Mouse (Mus musculus): ENCODE results near the gene Hddc3. TPM values are rescaled to one million over a fixed set of nuclear protein-coding genes. Genes with fewer than 3 reads are reported as not detected.

Hddc3 gene
- 3.2 and 3.8 TPM in 2 replicates for polyA plus RNA-seq (2012)

DNA sequence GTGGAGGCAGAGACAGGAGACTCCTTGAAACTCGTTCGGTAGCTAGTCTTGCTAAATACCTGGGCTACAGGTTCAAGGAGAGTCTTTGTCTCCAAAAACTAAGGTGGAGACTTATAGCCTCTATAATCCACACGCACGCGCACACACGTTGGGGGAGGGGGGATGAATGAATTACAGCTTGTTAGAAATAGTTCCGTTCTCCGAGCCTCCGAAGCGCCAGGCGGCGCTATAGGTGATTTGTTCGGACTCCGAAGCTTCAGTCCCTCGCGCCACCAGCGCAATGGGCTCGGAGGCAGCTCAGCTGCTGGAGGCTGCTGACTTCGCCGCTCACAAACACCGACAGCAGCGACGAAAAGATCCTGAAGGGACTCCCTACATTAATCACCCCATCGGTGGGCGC, at the start of gene Hddc3:
TSS of gene Hddc3 (plus strand) at position 247 of the 400 bp plus-strand sequence.

DNA sequence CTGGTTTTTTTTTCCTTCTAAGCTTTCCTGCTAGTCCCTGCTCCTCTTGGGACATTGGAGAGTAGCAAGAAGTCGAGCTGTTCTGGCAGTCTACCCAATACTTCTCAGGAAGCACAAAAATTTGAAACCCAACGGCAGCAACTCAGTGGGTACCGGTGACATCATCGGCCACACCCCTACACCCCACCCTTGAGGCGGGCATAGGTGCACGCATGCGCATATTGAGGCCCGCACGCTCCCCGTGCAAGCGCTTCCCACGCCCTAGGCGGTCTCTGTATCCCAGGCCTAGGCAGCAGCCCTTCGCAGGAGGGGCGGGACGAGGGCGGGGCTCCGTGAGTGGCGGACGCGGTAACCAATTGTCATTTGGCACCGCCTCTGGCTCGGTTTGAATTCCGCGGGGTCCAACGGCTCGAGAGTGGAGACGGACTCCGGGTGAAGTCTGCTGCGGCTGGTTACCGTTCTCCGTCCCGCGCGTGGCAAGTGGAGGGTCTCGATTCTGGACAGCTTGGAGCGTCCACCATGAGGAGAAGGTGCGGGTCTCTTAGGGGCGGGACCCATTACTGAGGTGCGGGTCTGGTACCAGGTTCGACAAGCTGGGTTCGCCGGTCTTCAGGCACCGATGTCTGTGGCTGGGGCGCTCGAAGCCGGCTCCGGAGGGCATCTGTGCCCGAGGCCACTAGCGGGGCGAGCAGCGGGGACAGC, 48.7 kb upstream of the Hddc3 start, which contains the start of gene Prc1:
TSS of gene Prc1 (plus strand) at position 389 of the 702 bp plus-strand sequence.

DNA sequence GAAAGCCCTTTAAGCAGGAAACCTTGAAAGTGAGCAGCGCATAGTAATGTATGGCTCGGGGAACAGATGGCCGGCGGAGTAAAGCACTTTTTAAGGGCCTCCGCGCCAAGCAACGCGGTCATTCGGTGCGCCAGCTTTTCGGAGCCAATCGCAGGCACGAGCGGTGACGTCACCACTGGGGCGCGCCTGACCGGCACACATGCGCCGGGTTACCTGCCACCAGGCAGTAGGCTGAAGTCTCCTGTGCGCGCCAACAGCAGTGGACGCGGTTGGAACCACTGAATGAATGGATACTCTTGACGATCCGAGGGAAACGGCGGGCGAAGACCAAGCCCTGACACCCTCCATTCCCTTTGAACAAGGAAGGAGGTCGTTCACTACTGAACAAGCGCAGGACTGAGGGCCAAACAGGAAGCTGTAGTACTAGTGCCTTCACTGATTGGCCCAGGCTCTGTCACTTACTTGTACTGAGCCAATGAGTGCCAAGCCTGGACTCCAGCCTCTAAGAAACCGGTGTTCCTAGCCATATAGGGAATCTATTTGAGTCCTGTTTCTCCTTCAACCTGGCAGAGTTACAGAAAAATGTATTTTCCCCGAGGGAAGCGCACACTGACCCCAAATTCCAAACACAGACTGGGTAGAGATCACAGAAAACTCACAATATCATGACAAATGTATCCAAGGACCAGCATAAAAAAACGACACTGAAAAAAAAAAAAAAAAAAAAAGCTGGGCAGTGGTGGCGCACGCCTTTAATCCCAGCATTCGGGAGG, 18.7 kb upstream of the Hddc3 start, which contains the start of gene Rccd1:
TSS of gene Rccd1 (minus strand) at position 412 of the 773 bp plus-strand sequence.

DNA sequence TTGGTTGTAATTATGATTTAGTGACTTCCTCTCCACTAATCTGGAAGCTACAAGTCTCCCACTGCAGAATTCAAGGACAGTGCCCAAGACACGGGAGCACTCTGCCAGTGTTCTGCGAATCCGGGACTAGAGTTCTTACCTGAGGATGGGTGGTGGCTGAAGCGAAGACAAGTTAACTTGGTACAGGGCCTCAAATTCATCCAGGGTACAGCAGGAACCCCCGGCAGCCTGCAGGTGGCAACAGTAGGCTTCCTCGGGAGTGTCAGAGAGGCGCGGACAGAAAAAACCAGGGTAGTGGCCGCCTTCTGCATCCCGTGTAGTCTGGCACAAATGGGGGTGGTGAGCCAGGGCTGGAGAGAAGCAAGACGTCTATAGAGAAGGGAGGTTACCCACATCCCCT, 2.1 kb upstream of the Hddc3 start, which contains the start of gene Unc45a:
TSS of gene Unc45a (minus strand) at position 213 of the 400 bp plus-strand sequence.

DNA sequence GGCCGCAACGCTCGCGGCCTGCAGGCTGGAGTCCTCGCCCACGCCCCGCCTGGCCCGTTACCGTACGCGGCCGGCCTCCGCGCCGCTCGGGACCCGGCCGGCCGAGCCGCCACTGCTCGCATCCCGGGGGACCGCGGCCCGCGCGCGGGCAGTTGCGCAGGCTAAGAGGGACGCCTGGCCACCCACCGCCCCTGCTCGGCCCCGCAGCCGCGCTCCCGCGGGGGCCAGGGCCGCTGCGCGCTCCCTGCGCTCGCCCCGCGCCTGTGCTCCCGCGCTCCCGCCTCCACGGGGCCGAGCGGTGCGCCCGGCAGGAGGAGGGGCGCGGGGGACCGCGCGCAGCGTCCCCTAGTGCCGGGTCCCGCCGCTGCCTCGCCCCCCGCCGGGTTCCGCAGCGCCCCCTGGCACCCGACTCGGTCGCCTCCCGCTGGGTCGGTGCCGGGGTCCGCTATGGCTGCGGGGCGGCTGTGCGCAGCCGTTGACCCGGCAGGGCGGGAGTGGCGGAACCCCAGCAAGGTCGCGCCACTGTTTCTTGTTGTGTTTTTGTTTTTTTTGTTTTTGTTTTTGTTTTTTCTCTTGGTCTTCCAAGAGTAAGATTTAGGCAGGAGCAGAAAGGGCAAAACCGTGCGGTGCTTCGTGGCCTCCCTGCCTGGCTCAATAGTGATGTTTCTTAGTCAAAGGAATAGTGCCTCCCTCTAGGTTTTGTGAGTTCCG, 28.3 kb downstream of the Hddc3 start, which contains the start of gene Man2a2:
TSS of gene Man2a2 (minus strand) at position 335 of the 711 bp plus-strand sequence.

DNA sequence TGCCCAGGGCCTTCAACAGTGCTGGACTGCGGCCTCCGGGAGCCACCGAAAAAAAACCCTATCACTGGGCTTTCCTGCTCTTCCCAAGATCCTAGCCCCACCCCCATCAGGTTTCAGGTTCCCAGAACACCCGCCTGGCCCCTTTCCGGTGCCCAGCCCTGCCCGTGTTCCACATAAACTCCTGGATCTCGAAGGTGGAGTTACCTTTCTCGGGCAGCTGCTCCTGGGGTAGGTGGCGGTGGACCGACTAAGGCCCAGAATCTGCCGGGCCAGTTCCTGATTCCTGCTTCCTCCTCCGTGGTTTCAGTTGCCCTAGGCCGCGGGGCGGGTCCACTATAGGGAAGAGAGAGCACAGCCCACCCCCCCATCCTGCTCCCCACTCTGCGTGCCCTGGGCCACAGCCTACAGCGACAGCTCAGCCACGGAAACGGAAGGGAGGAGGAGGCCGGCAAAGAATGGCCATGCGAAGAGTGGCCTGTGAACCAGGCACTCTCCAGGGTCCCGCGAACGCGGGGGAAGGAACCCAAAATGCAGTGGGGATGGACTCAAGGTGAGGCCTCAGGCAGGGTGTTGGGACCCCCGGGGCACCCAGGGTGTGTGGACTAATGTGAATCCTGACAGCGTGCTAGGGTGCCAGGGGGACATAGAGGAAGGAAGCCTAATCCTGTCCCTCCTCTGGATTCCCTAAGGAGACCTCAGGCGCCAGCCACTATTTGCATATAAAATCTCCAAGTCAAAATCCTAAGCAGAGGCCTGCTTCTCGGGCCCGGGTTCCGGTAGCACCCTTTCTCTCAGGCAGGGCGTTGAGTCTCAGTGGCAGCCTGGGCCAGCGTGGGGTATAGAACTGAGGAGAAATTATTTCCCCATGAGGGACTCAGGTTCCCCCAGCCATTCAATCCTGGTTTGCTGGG, 45.0 kb downstream of the Hddc3 start, which contains the start of gene Fes:
TSS of gene Fes (minus strand) at position 314 of the 911 bp plus-strand sequence.

Other genes starting within 250 kb of the Hddc3 start
- gene Idh2, start 227.7 kb upstream of the Hddc3 start, polyA plus RNA-seq (2012), result 376 and 386 TPM in 2 replicates
- gene Sema4b, start 156.3 kb upstream of the Hddc3 start, polyA plus RNA-seq (2012), result 9.2 and 9.3 TPM in 2 replicates
- gene Cib1, start 110.3 kb upstream of the Hddc3 start, polyA plus RNA-seq (2012), result 37.7 and 43.3 TPM in 2 replicates
- gene Gdpgp1, start 110.2 kb upstream of the Hddc3 start, polyA plus RNA-seq (2012), result 0.88 and 1.4 TPM in 2 replicates
- 0.16 and 0.39 TPM in 2 replicates for gene Ttll13, start 96.7 kb upstream of the Hddc3 start, polyA plus RNA-seq (2012)
- gene Ngrn, start 81.9 kb upstream of the Hddc3 start, polyA plus RNA-seq (2012), result 22.0 and 23.3 TPM in 2 replicates
- 3.7 and 5.2 TPM in 2 replicates for gene Vps33b, start 73.5 kb upstream of the Hddc3 start, polyA plus RNA-seq (2012)
- 6.2 and 10.5 TPM in 2 replicates for gene Prc1, start 48.7 kb upstream of the Hddc3 start, polyA plus RNA-seq (2012)
- gene Rccd1, start 18.6 kb upstream of the Hddc3 start, polyA plus RNA-seq (2012), result 7.4 and 8.9 TPM in 2 replicates
- 36.0 and 51.5 TPM in 2 replicates for gene Unc45a, start 2.1 kb upstream of the Hddc3 start, polyA plus RNA-seq (2012)
- 72.1 and 85.9 TPM in 2 replicates for gene Man2a2, start 28.3 kb downstream of the Hddc3 start, polyA plus RNA-seq (2012)
- gene Fes, start 44.8 kb downstream of the Hddc3 start, polyA plus RNA-seq (2012), result 511 and 546 TPM in 2 replicates
- 161 and 179 TPM in 2 replicates for gene Furin, start 62.3 kb downstream of the Hddc3 start, polyA plus RNA-seq (2012)
- 61.4 and 81.8 TPM in 2 replicates for gene Blm, start 192.0 kb downstream of the Hddc3 start, polyA plus RNA-seq (2012)

All from megakaryocyte-erythroid progenitor cell, adult 5 weeks (primary cell).